Mouse (Mus musculus) embryonic facial prominence, embryonic 13.5 days (tissue): ENCODE data around the gene Crebzf. TPM values are rescaled to one million over a fixed set of nuclear protein-coding genes. Genes with fewer than 3 reads are reported as not detected.

Experiments used
- polyA plus RNA-seq: library from polyadenylated mRNA; unstranded; fragments of >200 nt; fragmentation: Nextera tagmentation; extraction: Ambion mirVana; gene quantifications from 2 replicates; pipeline ENCODE4 v1.2.1, GENCODE M21; 2015

The Crebzf gene
- polyA plus RNA-seq, 1 experiment from 2014 or later, result 42.8 TPM

Other genes with a start within 250 kb of the Crebzf start
- gene Ccdc83, start 177.0 kb upstream of the Crebzf start, polyA plus RNA-seq, result 0.29 TPM in 1 of 2 replicates, not detected in the other
- 5.4 and 8.4 TPM in 2 replicates for gene Sytl2, start 140.5 kb upstream of the Crebzf start, polyA plus RNA-seq
- gene Ccdc89, start 16.2 kb upstream of the Crebzf start, polyA plus RNA-seq, result 1.9 and 2.5 TPM in 2 replicates
- gene Tmem126a, start 14.5 kb downstream of the Crebzf start, polyA plus RNA-seq, result 112 and 116 TPM in 2 replicates
- 41.1 and 42.0 TPM in 2 replicates for gene Tmem126b, start 33.3 kb downstream of the Crebzf start, polyA plus RNA-seq
- 13.3 and 15.5 TPM in 2 replicates for gene Dlg2, start 33.9 kb downstream of the Crebzf start, polyA plus RNA-seq